Mouse (Mus musculus) limb, embryonic 10.5 days (tissue): ENCODE data around the gene Gli2. TPM values are rescaled to one million over a fixed set of nuclear protein-coding genes. Genes with fewer than 3 reads are reported as not detected.

Experiments used
- DNase-seq: peaks from one replicate; pipeline ENCODE4 v3.0.0-alpha.2; 2017; ENCODE audit warnings: low spot score
- H3K27ac ChIP-seq: fragments of 300-500 bp; sonication (generic); 2 replicates; pipeline ENCODE4 v1.5.1; 2016; ENCODE audit warnings: mild to moderate bottlenecking
- H3K27me3 ChIP-seq: fragments of 300-500 bp; sonication (generic); 2 replicates; pipeline ENCODE4 v1.6.1; 2016; ENCODE audit warnings: low read depth, mild to moderate bottlenecking; ENCODE audit not compliant: poor library complexity, severe bottlenecking
- H3K36me3 ChIP-seq: fragments of 300-500 bp; sonication (generic); 2 replicates; pipeline ENCODE4 v1.6.1; 2016; ENCODE audit warnings: mild to moderate bottlenecking, moderate library complexity
- H3K4me1 ChIP-seq: fragments of 300-500 bp; sonication (generic); 2 replicates; pipeline ENCODE4 v1.6.1; 2016
- H3K4me3 ChIP-seq: fragments of 300-500 bp; sonication (generic); 2 replicates; pipeline ENCODE4 v1.5.1; 2016; ENCODE audit warnings: mild to moderate bottlenecking, moderate library complexity
- H3K9me3 ChIP-seq: fragments of 300-500 bp; sonication (generic); replicated peaks from 2 replicates; pipeline ENCODE4 v1.6.1; 2016; ENCODE audit warnings: mild to moderate bottlenecking
- WGBS: fragments of 180-500 bp; shearing (Covaris S2); methylation state at CpG from one replicate; pipeline ENCODE4 v1.1.7; 2016; 5-methylcytosine and 5-hydroxymethylcytosine counted together
- polyA plus RNA-seq: library from polyadenylated mRNA; unstranded; fragments of >200 nt; fragmentation: Nextera tagmentation; extraction: Ambion mirVana; gene quantifications from 2 replicates; pipeline ENCODE4 v1.2.1, GENCODE M21; 2016

Gene Gli2
- polyA plus RNA-seq, 1 experiment from 2014 or later, result 17.5 TPM

- H3K9me3 ChIP-seq, result no peaks in the 10 kb centered on the region
- H3K36me3 ChIP-seq, result peaks cover 68% of the 10 kb centered on the region
- H3K27me3 ChIP-seq, result no peaks in the 10 kb centered on the region
- no peak overlapping the region for H3K27ac ChIP-seq
- 67% methylated on average over 9 of the region's 9 CpGs for WGBS
- DNase-seq, result no peak
- H3K4me3 ChIP-seq, result no peak overlapping the region
- peaks cover 28% of the 10 kb centered on the region for H3K4me1 ChIP-seq
These were observed 76.8 kb downstream of the Gli2 start for GRCm38 (mm10) chr1:118976596-118976995.

GRCm38 (mm10) chr1:118975376-118975775 is 78.0 kb downstream of the Gli2 start:
- H3K36me3 ChIP-seq, result peaks cover 79% of the 10 kb centered on the region
- H3K4me3 ChIP-seq, result no peak overlapping the region
- no peak for DNase-seq
- H3K27ac ChIP-seq, result no peak overlapping the region
- 0 out of 2 replicates have a peak, but pooled peaks cover 3% of the 10 kb centered on the region for H3K9me3 ChIP-seq
- H3K27me3 ChIP-seq, result no peaks in the 10 kb centered on the region
- 90% methylated on average over 3 of the region's 3 CpGs for WGBS
- H3K4me1 ChIP-seq, result peaks cover 15% of the 10 kb centered on the region

- 100% methylated on average over 2 of the region's 3 CpGs for WGBS
These were observed 83.4 kb downstream of the Gli2 start for GRCm38 (mm10) chr1:118970068-118970467.

GRCm38 (mm10) chr1:118969409-118969808 is 84.0 kb downstream of the Gli2 start:
- WGBS, result 87% methylated on average over 11 of the region's 11 CpGs
- Histone ChIP-seq H3K27me3 (no peaks in the 10 kb centered on the region), H3K4me1 (peaks cover 15% of the 10 kb centered on the region), H3K27ac (peak overlapping the region; percentile 32; the same call in 1 of the 2 replicates), H3K36me3 (peaks cover 70% of the 10 kb centered on the region), H3K4me3 (no peak overlapping the region), H3K9me3 (0 out of 2 replicates have a peak, but pooled peaks cover 3% of the 10 kb centered on the region)
- DNase-seq, result no peak

More at GRCm38 (mm10) chr1:118970068-118970467, 83.4 kb downstream of the Gli2 start:
- no peak overlapping the region for H3K27ac ChIP-seq
- no peak for DNase-seq
- peaks cover 15% of the 10 kb centered on the region for H3K4me1 ChIP-seq
- no peak overlapping the region for H3K4me3 ChIP-seq
- no peaks in the 10 kb centered on the region for H3K27me3 ChIP-seq
- 0 out of 2 replicates have a peak, but pooled peaks cover 3% of the 10 kb centered on the region for H3K9me3 ChIP-seq
- H3K36me3 ChIP-seq, result peaks cover 67% of the 10 kb centered on the region

- Histone ChIP-seq H3K27ac (0 out of 2 replicates have a peak overlapping the region, but pooled peaks have one; percentile 32), H3K4me1 (peaks cover 9% of the 10 kb centered on the region; the same call in 1 of the 2 replicates), H3K27me3 (no peaks in the 10 kb centered on the region), H3K4me3 (no peak overlapping the region), H3K36me3 (peaks cover 72% of the 10 kb centered on the region), H3K9me3 (0 out of 2 replicates have a peak, but pooled peaks cover 3% of the 10 kb centered on the region)
- DNase-seq, result no peak
- WGBS, result 83% methylated on average over 5 of the region's 5 CpGs
These were observed 84.7 kb downstream of the Gli2 start for GRCm38 (mm10) chr1:118968661-118969179.

GRCm38 (mm10) chr1:118967976-118968375 is 85.4 kb downstream of the Gli2 start:
- Histone ChIP-seq H3K36me3 (peaks cover 65% of the 10 kb centered on the region), H3K4me1 (0 out of 2 replicates have a peak, but pooled peaks cover 7% of the 10 kb centered on the region), H3K27ac (no peak overlapping the region), H3K27me3 (no peaks in the 10 kb centered on the region), H3K9me3 (0 out of 2 replicates have a peak, but pooled peaks cover 3% of the 10 kb centered on the region), H3K4me3 (no peak overlapping the region)
- DNase-seq, result no peak
- 91% methylated on average over 3 of the region's 3 CpGs for WGBS

GRCm38 (mm10) chr1:118967281-118967680 is 86.1 kb downstream of the Gli2 start:
- Histone ChIP-seq H3K36me3 (peaks cover 58% of the 10 kb centered on the region), H3K9me3 (0 out of 2 replicates have a peak, but pooled peaks cover 3% of the 10 kb centered on the region), H3K4me3 (no peak overlapping the region), H3K27ac (no peak overlapping the region), H3K4me1 (0 out of 2 replicates have a peak, but pooled peaks cover 7% of the 10 kb centered on the region), H3K27me3 (no peaks in the 10 kb centered on the region)
- WGBS, result 88% methylated on average over 3 of the region's 3 CpGs
- no peak for DNase-seq

GRCm38 (mm10) chr1:118958644-118959043 is 94.8 kb downstream of the Gli2 start:
- Histone ChIP-seq H3K36me3 (peaks cover 15% of the 10 kb centered on the region), H3K4me3 (no peak overlapping the region), H3K4me1 (peaks cover 21% of the 10 kb centered on the region), H3K9me3 (no peaks in the 10 kb centered on the region), H3K27me3 (no peaks in the 10 kb centered on the region), H3K27ac (no peak overlapping the region)
- WGBS, result 93% methylated on average over 7 of the region's 7 CpGs
- no peak for DNase-seq

- no peak for DNase-seq
- peaks cover 28% of the 10 kb centered on the region for H3K36me3 ChIP-seq
- H3K4me1 ChIP-seq, result peaks cover 24% of the 10 kb centered on the region
- H3K27me3 ChIP-seq, result no peaks in the 10 kb centered on the region
- H3K27ac ChIP-seq, result peak overlapping the region; percentile 16; the same call in 1 of the 2 replicates
- WGBS, result 94% methylated on average over 11 of the region's 11 CpGs
- H3K9me3 ChIP-seq, result no peaks in the 10 kb centered on the region
- H3K4me3 ChIP-seq, result no peak overlapping the region
These were observed 97.6 kb downstream of the Gli2 start for GRCm38 (mm10) chr1:118955791-118956190.

GRCm38 (mm10) chr1:118954434-118955301 is 98.8 kb downstream of the Gli2 start:
- Histone ChIP-seq H3K9me3 (no peaks in the 10 kb centered on the region), H3K27ac (peak overlapping the region; percentile 27; the same call in 1 of the 2 replicates), H3K36me3 (peaks cover 39% of the 10 kb centered on the region), H3K27me3 (no peaks in the 10 kb centered on the region), H3K4me3 (no peak overlapping the region), H3K4me1 (peaks cover 24% of the 10 kb centered on the region)
- 59% methylated on average over 10 of the region's 10 CpGs for WGBS
- DNase-seq, result no peak

GRCm38 (mm10) chr1:118953031-118953430 is 100.4 kb downstream of the Gli2 start:
- 80% methylated on average over 3 of the region's 3 CpGs for WGBS
- no peak for DNase-seq

GRCm38 (mm10) chr1:118952318-118952717 is 101.1 kb downstream of the Gli2 start:
- Histone ChIP-seq H3K4me3 (no peak overlapping the region), H3K27ac (no peak overlapping the region), H3K27me3 (no peaks in the 10 kb centered on the region), H3K36me3 (peaks cover 52% of the 10 kb centered on the region), H3K9me3 (no peaks in the 10 kb centered on the region), H3K4me1 (peaks cover 24% of the 10 kb centered on the region)
- no peak for DNase-seq
- 67% methylated on average over 5 of the region's 5 CpGs for WGBS

More at GRCm38 (mm10) chr1:118953031-118953430, 100.4 kb downstream of the Gli2 start:
- no peaks in the 10 kb centered on the region for H3K27me3 ChIP-seq
- peaks cover 45% of the 10 kb centered on the region for H3K36me3 ChIP-seq
- no peak overlapping the region for H3K27ac ChIP-seq
- H3K4me3 ChIP-seq, result no peak overlapping the region
- H3K9me3 ChIP-seq, result no peaks in the 10 kb centered on the region
- H3K4me1 ChIP-seq, result peaks cover 24% of the 10 kb centered on the region

- Histone ChIP-seq H3K4me3 (no peak overlapping the region), H3K27me3 (no peaks in the 10 kb centered on the region), H3K36me3 (peaks cover 77% of the 10 kb centered on the region), H3K9me3 (no peaks in the 10 kb centered on the region), H3K4me1 (peaks cover 12% of the 10 kb centered on the region; the same call in 1 of the 2 replicates), H3K27ac (no peak overlapping the region)
- 82% methylated on average over 2 of the region's 2 CpGs for WGBS
- no peak for DNase-seq
These were observed 105.0 kb downstream of the Gli2 start for GRCm38 (mm10) chr1:118948407-118948806.
